Mouse (Mus musculus) embryonic facial prominence, embryonic 15.5 days (tissue): ENCODE results near the gene Elf2. TPM values are rescaled to one million over a fixed set of nuclear protein-coding genes. Genes with fewer than 3 reads are reported as not detected.

Experiments
- ATAC-seq: fragments of 200-750 bp; cut with Nextera tagmentation; 2 replicates; pipeline ENCODE4 v1.8.0; 2017; ENCODE audit warnings: low read depth, moderate TSS enrichment; ENCODE audit not compliant: insufficient number of reproducible peaks, low FRiP score, low TSS enrichment
- H3K27ac ChIP-seq: fragments of 300-500 bp; sonication (generic); replicated peaks from 2 replicates; pipeline ENCODE4 v1.5.1; 2015; ENCODE audit warnings: mild to moderate bottlenecking, inconsistent platforms
- H3K27me3 ChIP-seq: fragments of 300-500 bp; sonication (generic); 2 replicates; pipeline ENCODE4 v1.6.1; 2015; ENCODE audit warnings: inconsistent platforms
- H3K36me3 ChIP-seq: fragments of 300-500 bp; sonication (generic); 2 replicates; pipeline ENCODE4 v1.6.1; 2015; ENCODE audit warnings: mild to moderate bottlenecking, inconsistent platforms
- H3K4me1 ChIP-seq: fragments of 300-500 bp; sonication (generic); 2 replicates; pipeline ENCODE4 v1.6.1; 2015; ENCODE audit warnings: inconsistent platforms
- H3K4me2 ChIP-seq: fragments of 300-500 bp; sonication (generic); replicated peaks from 2 replicates; pipeline ENCODE4 v1.6.1; 2015; ENCODE audit warnings: mild to moderate bottlenecking, inconsistent platforms
- H3K4me3 ChIP-seq: fragments of 300-500 bp; sonication (generic); replicated peaks from 2 replicates; pipeline ENCODE4 v1.5.1; 2015; ENCODE audit warnings: mild to moderate bottlenecking, inconsistent platforms
- H3K9ac ChIP-seq: fragments of 300-500 bp; sonication (generic); 2 replicates; pipeline ENCODE4 v1.6.1; 2015; ENCODE audit warnings: inconsistent platforms
- H3K9me3 ChIP-seq: fragments of 300-500 bp; sonication (generic); replicated peaks from 2 replicates; pipeline ENCODE4 v1.6.1; 2016; ENCODE audit warnings: inconsistent platforms
- WGBS: fragments of 180-500 bp; shearing (Covaris S2); methylation state at CpG from one replicate; pipeline ENCODE4 v1.1.7; 2015; 5-methylcytosine and 5-hydroxymethylcytosine counted together
- microRNA-seq: library from miRNA; unstranded; fragments of <30 nt; microRNA quantifications from one replicate; pipeline ENCODE4, GENCODE M21; 2016; ENCODE audit warnings: borderline number of aligned reads
- polyA plus RNA-seq: library from polyadenylated mRNA; unstranded; fragments of >200 nt; fragmentation: Nextera tagmentation; extraction: Ambion mirVana; gene quantifications from 2 replicates; pipeline ENCODE4 v1.2.1, GENCODE M21; 2015

The Elf2 gene
- polyA plus RNA-seq, 1 experiment from 2014 or later: 60.8 TPM

GRCm38 (mm10) chr3:51206521-51206920 is 133.9 kb downstream of the Elf2 start:
- Histone ChIP-seq H3K27ac (no peak overlapping the region), H3K4me1 (no peaks in the 10 kb centered on the region), H3K9ac (no peak overlapping the region), H3K4me3 (no peak overlapping the region), H3K36me3 (no peaks in the 10 kb centered on the region), H3K9me3 (no peaks in the 10 kb centered on the region), H3K4me2 (no peak overlapping the region), H3K27me3 (no peaks in the 10 kb centered on the region)
- no peak for ATAC-seq
- 52% methylated on average over 7 of the region's 7 CpGs for WGBS

GRCm38 (mm10) chr3:51204897-51205296 is 135.6 kb downstream of the Elf2 start:
- Histone ChIP-seq H3K4me2 (no peak overlapping the region), H3K27me3 (no peaks in the 10 kb centered on the region), H3K4me1 (no peaks in the 10 kb centered on the region), H3K9me3 (no peaks in the 10 kb centered on the region), H3K9ac (no peak overlapping the region), H3K27ac (no peak overlapping the region), H3K4me3 (no peak overlapping the region), H3K36me3 (no peaks in the 10 kb centered on the region)
- no peak for ATAC-seq
- WGBS: 89% methylated on average over 14 of the region's 14 CpGs

DNA sequence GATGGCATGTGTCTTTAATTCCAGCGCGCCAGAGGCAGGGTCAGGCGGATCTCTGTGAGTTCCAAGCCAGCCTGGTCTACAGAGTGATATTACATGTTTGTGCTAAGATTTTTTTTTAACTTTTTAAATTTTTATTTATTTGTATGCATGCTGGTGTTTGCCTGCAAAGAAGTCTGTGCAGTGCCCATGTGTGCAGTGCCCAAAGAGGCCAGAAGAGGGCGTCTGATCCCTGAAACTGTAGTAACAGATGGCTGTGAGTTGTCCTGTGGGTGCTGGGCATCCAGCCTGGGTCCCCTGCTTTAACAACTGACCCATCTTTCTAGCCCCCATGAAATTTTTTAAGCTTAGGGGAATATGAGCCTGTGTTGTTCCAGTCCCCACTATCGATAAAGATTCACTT is 136.0 kb downstream of the Elf2 start:
- no peak overlapping the region for H3K9ac ChIP-seq
- no peaks in the 10 kb centered on the region for H3K27me3 ChIP-seq
- no peaks in the 10 kb centered on the region for H3K9me3 ChIP-seq
- 83% methylated on average over 5 of the region's 5 CpGs for WGBS
- no peak overlapping the region for H3K27ac ChIP-seq
- H3K4me3 ChIP-seq: no peak overlapping the region
- no peaks in the 10 kb centered on the region for H3K36me3 ChIP-seq
- no peak for ATAC-seq
- H3K4me1 ChIP-seq: no peaks in the 10 kb centered on the region
- H3K4me2 ChIP-seq: no peak overlapping the region

- Histone ChIP-seq H3K27ac (no peak overlapping the region), H3K36me3 (no peaks in the 10 kb centered on the region), H3K27me3 (no peaks in the 10 kb centered on the region), H3K4me2 (no peak overlapping the region), H3K4me3 (no peak overlapping the region), H3K9ac (no peak overlapping the region), H3K9me3 (no peaks in the 10 kb centered on the region), H3K4me1 (no peaks in the 10 kb centered on the region)
- no peak for ATAC-seq
- WGBS: 86% methylated on average over 6 of the region's 6 CpGs
These were observed 136.6 kb downstream of the Elf2 start for GRCm38 (mm10) chr3:51203906-51204305.

Small RNAs within 50 kb of the gene (microRNA-seq; reads per million reads assigned to microRNA genes)
- not detected for gene Gm24282

Other genes with a start within 250 kb of the Elf2 start
- 9.8 and 11.3 TPM in 2 replicates for gene Noct, start 116.2 kb downstream of the Elf2 start, polyA plus RNA-seq
- gene Mgarp, start 56.1 kb upstream of the Elf2 start, polyA plus RNA-seq: 4.8 and 5.7 TPM in 2 replicates
- 613 and 635 TPM in 2 replicates for gene Ndufc1, start 68.3 kb upstream of the Elf2 start, polyA plus RNA-seq
- gene Naa15, start 74.5 kb upstream of the Elf2 start, polyA plus RNA-seq: 40.6 and 41.4 TPM in 2 replicates
- 24.8 and 26.3 TPM in 2 replicates for gene Rab33b, start 143.3 kb upstream of the Elf2 start, polyA plus RNA-seq
- gene Setd7, start 220.2 kb upstream of the Elf2 start, polyA plus RNA-seq: 3.6 and 4.2 TPM in 2 replicates